Mouse (Mus musculus): ENCODE data around the gene Itgb4. TPM values are rescaled to one million over a fixed set of nuclear protein-coding genes. Genes with fewer than 3 reads are reported as not detected.

Gene Itgb4
- total RNA-seq, 2 experiments from 2014 or later = 2.3 to 3.1 TPM

DNA sequence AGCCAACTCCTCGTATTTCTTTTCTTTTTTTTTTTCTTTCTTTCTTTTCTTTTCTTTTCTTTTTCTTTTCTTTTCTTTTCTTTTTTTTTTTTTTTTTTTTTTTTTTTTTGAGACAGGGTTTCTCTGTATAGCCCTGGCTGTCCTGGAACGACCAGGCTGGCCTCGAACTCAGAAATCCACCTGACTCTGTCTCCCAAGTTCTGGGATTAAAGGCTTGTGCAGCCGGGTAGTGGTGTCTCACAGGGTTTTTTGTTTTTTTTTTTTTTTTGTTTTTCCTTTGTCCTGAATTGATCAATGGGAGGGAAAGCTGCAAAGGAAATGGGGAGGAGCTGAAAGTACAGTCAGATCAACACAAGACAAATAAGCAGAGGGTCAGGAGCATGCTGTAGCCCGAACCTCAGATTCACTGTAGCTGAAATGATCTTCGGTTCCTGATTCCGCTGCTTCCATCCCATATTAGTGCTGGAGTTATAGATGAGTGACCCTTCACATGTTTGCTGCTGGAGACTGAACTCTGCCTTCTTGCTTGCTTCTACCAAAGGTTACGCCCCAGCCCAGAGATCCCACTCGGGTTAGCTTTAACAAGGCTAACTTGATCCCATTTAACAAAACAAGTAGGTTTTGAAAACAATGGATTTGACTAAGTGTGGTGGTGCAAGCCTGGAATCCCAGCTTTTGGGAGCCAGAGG, 53.8 kb downstream of the Itgb4 start:
- DNase-seq = no peak

DNA sequence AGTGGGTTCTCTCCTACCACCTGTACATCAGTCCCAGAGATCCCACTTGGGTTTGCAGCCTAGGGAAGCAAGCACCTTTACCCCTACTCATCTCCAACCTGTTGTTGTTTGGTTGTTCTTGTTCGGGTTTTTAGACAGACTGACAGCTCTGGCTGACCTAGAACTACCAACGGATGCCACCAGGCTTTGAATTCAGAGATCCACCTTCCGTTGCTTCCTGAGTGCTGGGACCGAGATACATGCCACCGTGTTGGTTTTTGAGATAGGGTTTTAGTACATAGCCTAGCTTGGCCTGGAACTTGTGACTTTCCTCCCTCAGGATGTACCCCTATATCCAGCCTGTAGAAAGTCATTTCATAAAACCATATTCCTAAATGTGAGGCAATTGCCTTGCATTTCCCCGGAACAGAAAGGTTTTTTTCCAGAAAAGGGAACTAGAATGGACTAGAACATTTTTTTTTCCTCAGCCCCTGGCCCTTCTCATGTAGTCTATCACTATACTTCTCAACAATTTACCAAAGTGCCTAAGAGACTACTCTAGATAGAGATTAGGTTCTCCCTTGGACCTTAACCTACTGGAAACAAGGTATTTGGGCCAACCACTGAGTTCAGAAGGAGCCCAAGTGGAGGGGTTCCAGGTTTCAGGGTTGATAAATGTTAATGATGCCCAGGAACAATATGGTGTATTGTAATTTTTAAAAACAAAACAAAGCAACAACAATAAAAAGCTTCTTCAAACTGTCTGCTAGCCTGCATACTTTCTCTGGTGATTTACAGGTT, 54.8 kb downstream of the Itgb4 start:
- DNase-seq = no peak

DNA sequence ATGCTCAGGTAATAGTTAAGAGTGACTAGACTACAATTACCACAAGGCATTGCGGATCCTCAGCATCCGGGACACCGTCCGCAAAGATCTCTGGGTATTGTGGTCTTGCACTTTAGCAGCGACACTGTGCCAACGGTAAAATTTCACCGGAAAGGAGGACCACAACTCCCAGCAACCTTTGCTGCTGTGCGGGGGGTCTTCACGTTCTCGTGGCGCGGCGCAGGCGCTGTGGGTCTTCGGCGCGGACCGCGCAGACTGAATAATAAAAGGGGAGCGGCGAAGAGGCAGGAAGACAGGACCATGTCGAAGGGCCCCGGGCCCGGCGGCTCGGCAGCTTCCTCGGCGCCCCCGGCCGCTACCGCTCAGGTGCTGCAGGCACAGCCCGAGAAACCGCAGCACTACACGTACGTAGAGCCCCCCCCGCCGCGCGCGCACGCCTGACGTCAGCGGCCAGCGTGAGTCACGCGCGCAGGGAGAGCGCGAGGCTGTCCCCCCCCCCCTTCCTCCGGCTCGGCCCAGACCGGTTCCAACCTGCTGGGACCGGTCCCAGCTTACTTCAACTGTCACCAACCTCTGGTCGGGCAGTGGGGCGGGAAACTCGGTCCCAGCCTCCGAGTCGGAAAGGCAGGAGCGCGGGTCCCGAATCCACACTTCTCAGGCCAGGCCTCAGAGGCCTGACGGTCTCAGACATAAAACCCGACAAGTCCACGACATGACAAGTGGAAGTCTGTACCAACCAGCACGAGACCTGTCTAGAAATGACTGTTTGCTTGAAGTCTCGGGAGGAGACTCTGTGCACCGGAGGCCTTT, 55.8 kb downstream of the Itgb4 start, which contains the start of gene Unk:
Gene Unk, plus strand, starts transcription at position 235 of the 810 bp plus-strand sequence.
- DNase-seq = peak; percentile 96

DNA sequence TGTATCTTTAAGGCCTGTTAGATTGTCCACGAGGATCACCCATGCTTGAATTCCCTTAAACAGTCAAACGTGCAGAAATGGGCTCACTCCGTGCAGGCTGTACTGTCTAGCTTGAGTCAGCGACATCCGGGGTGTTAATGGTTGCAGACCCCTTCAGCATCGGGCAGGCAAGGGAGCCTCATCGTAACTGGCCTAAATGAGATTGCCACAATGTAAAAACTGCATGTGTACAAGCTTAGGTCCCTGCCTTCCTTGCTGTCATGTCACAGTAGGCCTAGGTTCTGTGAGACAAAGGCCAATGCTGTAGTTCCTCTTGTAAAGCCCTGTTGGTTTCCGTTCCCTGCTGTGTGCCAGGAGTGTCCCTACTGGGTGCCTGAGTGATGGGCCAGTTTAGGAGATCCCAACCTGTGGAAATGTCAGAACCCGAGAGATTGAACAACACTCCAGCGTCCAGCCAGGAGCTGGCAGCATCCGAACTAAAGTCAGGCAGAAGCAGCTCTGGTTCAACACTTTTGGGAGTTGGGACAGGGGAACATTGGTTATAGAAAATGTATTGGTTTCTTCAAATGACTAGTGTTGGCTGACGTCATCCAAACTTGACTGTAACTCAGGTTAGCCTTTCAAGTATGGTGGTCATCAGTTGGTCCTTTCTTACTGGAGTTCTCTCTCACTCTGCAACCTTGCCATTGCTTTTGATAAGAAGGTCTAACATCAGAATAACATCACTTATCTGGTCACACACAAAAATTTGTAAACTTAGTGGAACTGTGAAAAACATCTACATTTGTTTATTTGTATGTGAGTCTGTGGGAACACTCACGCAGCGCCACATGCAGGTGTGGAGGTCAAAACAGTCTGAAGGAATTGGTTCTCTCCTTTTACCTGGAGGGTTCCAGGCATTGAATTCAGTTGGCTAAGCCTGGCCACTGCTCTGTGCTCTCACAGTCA, 56.7 kb downstream of the Itgb4 start:
- peak; percentile 26 to 42 for DNase-seq

DNA sequence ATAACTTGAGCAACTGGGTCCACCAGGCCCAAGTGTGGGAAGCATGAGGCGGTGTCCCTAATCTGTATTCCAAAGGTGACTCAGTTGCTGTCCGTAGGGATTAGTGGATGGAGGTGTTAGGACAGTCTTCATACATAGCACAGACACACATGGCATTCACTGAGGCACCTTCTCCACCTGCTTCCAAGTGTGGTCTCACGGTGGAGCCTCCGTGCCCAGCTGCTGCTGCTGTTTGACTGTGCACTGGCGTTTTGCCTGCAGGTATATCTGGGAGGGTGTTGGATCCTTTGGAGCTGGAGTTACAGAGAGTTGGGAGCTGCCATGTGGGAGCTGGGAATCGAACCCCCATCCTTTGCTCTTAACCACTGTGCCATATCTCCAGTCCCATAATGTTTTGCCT, 60.1 kb downstream of the Itgb4 start:
- no peak for DNase-seq

DNA sequence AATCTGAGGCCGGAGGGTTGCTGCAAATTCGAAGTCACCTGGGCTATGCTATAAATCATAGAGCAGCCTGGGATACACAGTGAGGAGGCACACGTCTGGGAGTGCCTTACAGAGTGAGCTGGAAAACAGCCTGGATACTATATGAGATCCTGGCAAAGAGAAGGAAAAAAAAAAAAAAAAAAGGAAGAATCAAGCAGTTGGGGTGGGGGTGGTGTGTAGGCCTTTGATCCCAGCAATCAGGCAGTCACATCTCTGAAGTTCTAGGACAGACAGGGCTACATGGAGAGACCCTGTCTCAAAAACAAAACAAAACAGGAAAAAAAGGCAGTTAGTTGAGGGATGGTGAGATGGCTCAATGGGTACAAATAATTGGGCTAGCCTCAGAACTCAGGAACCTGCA, 62.2 kb downstream of the Itgb4 start:
- no peak for DNase-seq

DNA sequence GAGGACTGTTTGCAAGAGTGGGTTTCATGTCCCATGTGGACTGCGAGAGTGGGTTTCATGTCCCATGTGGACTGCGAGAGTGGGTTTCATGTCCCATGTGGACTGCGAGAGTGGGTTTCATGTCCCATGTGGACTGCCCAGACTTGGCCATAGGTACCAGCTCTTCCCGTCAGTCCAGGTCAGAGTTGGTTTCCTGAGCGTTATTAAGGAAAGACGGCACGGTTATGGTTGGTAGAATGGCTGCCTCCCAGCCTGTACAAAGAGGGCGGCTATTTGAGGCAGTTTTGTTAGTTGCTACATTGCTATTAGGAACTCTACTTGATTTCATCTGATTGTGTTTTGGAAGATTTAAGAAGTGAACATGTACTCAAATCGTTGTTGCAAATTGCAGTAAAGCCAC, 63.3 kb downstream of the Itgb4 start:
- no peak for DNase-seq

DNA sequence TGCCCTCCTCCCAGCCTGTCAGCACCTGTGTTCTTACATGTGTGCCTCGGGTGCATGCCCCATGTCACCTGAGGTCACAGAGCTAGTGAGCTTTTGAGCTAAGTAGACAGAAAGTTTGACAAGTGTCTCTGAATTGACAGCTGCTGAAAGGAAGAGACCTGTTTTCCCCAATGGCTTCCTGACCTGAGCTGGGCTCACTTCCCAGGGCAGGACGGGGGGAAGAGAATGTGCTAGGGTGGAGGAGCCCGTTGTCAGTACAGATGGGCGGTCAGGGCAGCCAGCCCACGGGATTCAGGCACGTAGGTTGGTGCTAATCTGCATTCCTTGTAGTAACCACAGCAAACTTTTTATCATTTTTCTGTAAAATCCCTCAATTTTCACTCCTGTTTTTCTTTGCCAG, 66.1 kb downstream of the Itgb4 start:
- no peak for DNase-seq

DNA sequence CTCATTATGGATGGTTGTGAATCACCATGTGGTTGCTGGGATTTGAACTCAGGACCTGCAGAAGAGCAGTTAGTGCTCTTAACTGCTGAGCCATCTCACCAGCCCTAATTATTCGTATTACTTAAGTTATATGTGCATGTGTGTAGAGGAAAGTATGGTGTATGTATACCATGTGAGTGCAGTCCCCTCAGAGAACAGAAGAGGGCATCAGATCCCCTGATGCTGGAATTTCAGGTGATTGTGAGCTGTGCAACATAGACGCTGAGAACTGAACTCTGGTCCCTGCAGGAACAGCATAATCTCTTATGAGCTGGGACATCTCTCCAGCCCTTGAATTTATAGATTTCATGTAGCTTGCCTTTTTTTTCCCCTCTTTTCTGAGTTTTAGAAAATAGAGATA, 67.3 kb downstream of the Itgb4 start:
- no peak for DNase-seq

DNA sequence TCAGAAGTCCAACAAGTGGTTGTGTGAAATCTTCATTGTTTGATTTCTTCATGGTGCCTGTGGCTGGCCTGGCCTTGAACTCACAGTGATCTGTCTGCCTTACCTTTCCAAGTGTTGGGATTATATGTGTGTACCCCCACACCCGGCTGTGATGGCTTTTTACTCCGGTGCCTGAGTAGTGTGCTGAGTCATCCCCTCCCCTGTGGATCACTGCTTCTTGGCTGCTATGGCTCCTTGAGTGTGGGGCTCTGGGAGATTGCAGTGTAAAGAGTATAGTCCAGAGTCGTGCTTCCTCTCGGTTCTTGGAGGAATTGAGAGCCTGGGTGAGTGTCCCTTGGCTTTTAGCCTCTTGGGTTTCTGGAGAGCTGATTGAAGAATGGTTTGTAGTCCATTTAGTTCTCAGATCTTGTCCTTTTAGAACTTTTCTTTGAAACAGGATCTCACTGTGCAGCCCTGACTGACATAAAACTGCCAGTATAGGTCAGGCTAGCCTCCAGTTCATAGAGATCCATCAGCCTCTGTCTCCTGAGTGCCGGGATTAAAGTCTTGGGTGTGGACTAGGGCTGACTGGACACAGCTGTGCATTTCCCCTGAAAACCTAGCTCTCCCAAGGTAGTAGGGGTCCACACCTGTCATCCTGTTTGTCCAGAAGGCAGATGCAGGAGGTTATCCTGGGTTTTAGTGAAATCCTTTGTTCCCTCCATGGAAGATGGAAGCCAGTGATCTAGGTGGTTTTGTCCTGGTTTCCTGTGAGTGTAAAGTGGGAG, 68.0 kb downstream of the Itgb4 start:
- no peak for DNase-seq

DNA sequence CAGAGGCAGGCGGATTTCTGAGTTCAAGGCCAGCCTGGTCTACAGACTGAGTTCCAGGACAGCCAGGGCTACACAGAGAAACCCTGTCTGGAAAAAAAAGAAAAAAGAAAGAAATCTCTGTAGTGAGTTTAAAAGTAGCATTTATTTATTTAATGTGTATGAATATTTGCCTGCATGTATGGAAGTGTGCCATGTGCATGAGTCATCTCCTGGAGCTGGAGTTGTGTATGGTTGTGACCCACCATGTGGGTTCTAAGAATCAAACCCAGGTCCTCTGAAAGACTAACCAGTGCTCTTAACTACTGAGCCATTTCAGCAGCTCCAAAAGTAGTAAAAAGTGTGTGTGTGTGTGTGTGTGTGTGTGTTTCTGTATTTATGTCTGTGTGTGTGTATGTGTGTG, 68.8 kb downstream of the Itgb4 start:
- no peak for DNase-seq

DNA sequence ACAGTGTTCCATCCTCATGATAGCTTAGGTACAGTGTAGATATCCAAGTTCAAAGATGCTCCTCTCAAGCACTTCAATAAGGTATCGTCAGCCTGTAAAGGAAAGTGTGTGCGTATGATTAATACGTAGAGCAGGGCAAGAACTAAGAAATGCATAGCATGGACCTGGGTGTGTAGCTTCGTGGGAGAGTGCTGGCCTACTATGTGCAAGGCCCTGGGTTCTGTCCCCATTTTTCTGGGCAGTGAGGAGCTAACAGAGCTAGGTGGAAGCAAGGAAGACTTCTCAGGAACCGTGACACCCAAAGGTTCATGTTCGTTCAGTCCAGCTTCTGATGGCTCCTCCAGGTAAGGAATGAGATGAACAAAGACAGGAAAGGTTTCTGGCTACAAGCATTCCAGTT, 70.7 kb downstream of the Itgb4 start:
- no peak for DNase-seq

DNA sequence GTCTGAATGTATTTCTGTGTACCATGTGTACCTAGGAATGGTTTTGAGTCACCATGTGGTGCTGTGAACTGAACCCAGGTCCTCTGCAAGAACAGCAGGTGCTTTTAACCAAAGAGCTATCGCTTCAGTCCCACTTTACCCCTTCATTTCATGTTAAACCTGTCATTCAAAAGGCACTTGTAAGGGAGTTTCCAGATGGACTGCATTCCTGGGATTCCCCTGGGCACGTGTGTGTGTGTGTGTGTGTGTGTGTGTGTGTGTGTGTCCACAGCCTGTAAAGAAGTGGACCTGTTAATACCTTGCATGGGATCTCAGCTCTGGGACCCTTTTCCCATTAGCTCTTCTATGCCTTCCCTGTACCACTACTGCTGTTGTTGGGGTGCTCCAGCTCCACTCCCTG, 75.1 kb downstream of the Itgb4 start:
- DNase-seq = no peak

DNA sequence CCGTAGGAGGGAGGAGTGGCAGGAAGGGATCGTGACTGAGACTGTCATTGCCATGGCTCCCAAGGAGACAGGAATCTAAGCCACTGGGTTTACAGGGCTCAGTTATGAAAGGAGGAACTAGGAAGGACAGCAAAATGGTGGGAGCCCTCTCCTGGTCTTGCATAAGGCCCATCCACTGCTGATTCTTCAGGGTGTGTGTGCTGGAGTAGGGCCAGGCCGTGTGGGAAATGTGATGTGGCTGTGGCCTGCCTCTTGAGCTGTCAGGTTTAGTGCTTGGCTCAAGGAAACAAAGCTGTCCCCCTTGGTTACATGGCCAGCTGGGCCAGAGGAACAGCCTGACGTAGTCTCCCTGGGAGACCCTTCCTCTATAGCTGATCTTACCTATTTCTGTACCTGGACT, 75.7 kb downstream of the Itgb4 start:
- no peak for DNase-seq

DNA sequence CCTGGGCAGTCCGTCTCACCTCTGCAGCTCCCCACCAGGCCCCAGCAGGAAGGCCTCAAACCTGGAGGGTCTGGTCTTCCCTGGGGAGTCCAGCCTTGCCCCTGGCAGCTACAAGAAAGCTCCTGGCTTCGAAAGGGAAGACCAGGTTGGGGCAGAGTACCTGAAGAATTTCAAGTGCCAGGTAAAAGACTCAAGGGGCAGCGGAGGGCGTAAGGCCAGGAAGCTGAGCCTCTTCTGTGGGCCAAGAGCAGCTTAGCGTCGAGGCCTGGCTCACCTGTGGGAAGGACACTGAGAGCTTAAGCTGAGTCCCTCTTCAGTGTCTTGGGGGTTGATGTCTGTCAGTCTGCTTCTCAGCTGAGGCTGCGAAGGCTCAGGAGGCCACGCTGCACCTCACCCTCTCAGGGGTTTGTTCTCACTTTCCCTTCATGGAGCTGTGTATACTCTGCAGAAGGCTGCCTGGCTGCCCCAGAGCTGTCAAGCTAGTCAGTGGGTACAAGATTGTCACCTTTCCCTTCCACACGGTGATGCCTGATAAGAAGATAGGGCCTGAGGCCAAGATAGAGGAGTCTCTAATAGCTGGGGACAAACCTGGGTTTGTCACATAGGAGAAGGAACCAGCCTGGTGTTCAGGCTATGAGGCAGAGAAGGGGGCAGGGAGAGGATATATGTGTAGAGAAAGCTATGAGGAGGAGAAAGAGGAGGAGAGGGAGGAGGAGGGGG, 79.2 kb downstream of the Itgb4 start:
- no peak for DNase-seq

DNA sequence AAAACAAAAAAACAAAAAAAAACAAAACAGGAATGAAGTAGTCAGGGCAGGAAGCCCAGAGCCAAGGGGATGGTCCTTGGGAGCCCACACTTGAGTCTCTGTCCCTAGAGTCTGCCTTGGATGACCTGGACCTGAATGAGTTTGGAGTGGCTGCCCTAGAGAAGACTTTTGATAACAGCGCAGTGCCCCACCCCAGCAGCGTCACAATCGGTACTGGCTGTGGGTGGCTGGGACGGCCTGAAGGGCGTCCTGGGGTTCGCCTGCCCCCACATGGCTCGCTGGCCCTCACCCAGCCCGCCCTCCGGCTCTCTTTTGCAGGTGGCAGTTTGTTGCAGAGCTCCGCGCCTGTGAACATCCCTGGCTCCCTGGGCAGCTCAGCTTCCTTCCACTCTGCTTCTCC, 81.4 kb downstream of the Itgb4 start:
- DNase-seq = no peak

DNA sequence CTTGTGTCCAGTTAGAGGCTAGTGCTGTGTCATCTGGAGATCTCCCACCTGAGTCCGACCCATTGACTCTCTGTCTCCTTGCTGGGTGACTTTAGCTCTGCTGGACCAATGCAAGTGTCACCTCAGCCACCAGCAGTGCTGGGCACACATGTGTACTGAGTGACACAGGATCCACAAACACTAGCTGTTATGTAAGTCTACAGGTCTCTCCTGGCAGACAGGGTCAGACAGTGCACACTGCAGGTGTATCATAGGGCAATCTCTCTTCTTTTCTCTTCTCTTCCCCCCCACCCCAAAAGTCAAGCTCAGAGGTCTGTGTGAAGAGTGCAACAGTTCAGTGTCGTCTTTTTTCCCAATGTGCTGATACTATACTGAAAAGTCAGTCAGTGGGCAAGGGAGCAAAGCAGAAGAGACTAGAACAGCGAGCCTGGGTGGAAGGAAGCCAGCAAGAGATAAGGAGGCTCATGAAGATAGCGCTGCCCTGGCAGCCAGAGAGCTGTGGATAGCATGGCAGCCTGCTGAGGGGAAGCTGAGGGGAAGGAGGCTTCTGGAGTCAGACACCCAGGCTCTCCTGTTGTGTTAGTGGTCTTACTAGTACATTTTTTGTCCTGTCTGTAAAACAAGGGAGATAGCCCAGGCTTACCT, 82.8 kb downstream of the Itgb4 start:
- DNase-seq = no peak

All from adrenal gland, postnatal 36 days (tissue).